Mouse (Mus musculus) CD8-positive naive resting alpha-beta T cell, adult 2 months (primary cell): ENCODE measurements around the gene Krt17.
"Not testable (repeated sequence)": the region's sequence is repeated elsewhere in the genome, so short reads cannot be mapped to it uniquely, and the experiment has no call there.

ENCODE experiments used
- DNase-seq, 2 experiments: peaks; one replicate each; pipeline ENCODE4 v3.0.0; 2022; ENCODE audit warnings: low read depth in 2 of 2, low spot score in 2 of 2

Gene Krt17

DNA sequence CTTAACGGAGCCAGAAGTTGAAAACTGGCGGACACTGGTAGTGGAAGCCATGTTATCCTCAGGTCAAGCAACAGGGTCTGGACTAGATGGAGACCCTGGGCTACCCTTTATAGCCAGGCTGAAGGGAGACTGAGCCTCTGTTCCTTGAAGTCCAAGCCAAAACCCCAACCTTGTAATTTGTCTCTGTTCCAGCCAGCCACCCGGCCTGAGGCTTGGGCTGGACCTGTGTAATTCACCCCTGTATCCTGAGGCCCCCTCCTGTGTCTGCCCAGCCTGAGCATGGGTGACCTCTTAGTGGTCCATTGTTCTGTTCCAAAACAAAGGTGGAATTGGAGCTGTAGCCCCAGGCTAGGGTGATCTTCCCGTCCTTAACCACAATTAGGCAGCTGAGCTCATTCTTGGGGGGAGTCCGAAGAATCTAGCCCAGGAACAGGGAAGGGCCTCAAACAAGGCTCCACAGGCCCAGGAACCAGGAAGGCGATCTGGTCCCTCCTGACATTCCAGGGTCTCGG lies 9.0 kb upstream of the Krt17 start, which contains the start of gene Krt42:
Gene Krt42, minus strand, starts transcription at position 51 of the 512 bp plus-strand sequence.
- no peak for DNase-seq

DNA sequence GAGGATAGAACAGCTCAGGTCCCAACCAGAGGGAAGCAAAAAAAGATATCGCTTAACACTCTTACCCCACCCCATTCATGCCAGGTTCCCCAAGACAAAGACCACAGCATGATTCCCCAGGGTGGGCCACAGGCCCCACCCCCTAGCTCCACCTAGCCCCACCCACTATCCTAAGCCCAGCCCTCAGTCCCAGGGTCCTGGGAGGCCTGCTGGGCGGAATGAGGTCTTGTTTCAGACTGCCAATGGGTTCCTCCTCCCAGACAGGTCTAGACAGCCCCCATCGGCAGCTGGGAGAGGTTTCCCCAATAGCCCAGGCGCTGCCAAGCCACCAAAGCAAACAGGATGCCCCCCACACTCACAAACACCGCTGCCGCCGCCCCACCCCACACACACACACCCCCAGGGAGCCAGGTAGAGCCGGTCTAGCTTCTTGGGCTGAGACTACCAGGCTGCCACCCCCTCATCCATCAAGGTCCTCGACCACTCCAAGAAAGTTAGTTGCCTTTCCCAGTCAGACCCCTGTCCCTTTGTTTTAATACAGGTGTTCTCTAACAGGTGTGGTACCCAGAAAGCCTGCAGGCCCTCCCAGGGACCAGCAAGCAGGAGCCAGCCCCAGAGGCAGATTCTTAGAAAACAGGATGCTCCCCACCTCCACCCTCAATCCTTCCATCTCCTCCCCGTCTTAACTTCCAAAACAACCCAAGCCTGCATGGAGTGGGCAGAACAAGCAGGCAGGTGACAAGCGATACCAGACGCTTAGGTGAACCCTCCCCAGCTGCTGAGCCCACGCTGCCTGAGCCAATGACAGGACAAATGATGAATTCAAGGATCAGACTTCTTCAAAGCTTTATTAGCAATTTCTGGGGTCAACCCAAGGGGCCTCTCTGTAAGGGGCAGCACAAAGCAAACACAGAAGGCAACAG lies 1.5 kb upstream of the Krt17 start:
- DNase-seq, result no peak

- no peak for DNase-seq
Measured at GRCm38 (mm10) chr11:100261235-100261605, 391 bp upstream of the Krt17 start.

DNA sequence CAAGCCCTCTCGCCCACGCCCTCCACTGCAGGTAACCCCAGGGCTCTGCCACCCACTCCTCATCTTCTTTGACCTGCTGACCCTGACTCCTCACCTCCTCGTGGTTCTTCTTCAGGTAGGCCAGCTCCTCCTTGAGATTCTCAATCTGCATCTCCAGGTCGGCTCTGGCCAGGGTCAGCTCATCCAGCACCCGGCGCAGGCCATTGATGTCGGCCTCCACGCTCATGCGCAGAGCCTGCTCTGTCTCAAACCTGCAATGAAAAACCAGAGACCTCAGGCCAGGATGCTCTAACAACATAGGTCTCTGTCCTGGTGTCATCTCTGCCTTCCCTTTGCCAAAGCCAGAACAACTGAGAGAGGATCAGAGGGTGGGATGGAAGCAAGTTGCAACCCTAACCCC lies 1.8 kb downstream of the Krt17 start:
- no peak for DNase-seq

DNA sequence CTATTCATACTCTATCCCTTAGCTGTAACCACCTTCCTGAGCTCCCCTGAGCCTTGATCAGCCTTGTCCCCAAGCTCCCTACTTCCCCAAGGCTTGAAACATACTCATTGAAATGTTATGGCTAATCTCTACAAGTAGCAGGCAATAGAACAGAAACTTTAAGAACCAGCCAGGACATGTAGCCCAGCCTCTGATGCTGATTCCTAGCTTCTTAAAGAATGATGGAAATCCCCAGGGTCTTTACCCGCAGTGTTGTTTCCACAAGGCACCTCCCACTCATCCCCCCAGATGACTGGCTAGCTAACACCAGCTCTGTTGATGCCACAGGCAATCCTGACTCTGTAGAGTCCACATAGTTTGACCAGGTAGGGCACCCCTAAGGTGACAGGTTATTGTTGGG lies 2.9 kb downstream of the Krt17 start:
- DNase-seq, result no peak

- no peak for DNase-seq
Measured at GRCm38 (mm10) chr11:100255514-100255913, 5.3 kb downstream of the Krt17 start.

DNA sequence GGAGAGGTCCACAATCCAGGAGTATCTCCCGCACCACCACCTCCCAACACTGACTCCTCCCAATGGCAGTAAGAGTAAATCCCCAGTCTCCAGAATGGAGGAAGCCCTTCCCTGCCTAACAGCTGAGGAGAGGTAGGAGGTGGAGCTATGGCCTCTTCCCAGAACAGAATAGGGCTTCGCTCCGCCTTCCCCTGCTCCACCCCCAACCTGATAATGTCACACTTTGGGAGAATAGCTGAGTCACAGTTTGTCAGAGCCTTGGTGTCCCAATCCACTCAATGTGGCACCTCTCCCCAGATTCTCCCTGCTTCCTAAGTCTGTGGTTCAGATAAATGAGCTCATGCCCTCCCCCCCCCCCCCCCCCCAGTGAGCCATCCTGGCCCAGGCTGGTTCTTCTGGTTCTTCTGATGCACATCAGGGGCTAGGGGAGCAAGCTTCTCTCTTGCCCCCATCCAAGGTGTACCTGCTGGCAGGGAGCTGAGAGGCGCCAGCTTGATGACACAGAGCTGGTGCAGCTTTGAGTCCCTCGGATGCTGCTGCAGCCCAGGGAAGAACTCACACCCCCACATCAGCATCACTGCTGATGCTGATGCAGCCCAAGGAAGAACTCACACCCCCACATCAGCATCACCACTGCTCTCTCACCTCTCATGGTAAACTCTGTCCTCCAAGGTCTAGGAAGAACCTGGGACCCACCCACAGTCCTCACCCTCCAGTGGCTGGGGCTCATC lies 6.3 kb downstream of the Krt17 start:
- no peak for DNase-seq

GRCm38 (mm10) chr11:100248852-100249465 lies 11.9 kb downstream of the Krt17 start, which contains the start of gene Krt16:
Gene Krt16 (minus strand): TSS chr11:100248902.
- DNase-seq, result no peak

DNA sequence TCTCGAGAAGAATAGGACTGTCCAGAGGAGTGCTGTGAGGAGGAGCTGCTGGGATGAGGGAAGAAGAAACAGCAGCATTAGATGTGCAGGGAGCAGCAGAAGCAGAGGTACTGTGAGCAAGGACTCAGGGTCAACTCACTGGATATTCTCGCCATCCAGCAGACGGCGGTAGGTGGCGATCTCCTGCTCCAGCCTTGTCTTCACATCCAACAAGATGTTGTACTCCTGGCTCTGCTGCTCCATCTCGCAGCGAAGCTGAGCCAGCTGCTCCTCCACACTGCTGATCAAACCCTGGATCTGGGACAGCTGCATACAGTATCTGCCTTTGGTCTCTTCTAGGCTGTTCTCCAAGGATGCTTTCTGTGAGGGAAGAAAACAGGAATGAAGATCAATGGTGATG lies 14.4 kb downstream of the Krt17 start:
- not testable (repeated sequence) for DNase-seq

GRCm38 (mm10) chr11:100240272-100240671 lies 20.6 kb downstream of the Krt17 start:
- DNase-seq, result not testable (repeated sequence)

GRCm38 (mm10) chr11:100221741-100222140 lies 39.1 kb downstream of the Krt17 start:
- no peak for DNase-seq

DNA sequence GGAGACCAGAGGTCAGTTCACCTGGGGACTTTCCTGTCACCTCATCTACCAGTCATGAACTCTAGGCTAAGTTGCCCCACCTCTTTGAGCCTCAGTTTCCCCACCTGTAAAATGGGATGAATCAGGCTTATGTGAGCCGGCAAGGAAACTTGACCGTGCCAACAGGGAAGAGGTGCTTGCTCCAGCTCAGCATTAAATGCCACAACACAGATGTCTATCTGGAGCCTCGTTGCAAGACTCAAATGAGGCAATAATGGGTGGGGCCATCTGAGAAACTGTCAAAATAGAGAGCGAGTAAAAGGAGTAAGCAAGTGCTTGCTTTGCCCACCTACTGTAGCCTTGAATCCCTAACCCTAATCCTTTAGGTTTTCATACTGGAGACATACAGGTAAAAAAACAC lies 41.5 kb downstream of the Krt17 start:
- no peak for DNase-seq

GRCm38 (mm10) chr11:100208542-100208941 lies 52.3 kb downstream of the Krt17 start:
- DNase-seq, result no peak

DNA sequence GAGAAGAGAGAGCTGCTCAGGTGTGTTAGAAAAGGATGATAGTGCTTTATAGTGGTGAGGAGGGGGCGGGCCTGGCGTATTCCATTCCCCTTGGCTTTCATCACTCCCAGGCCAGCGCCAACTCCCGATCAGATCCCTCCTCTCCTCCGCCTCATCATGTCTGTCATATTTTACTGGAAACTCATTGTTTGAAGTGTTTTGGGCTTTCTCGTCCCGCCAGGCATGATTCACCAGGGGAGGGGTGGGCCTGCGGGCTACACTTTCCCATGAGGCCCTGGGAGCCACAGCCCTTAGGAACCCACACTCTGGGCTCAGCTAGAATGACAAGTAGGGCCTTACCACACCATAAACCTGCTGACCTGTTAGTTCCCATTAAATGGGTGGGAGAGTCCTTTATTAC lies 53.3 kb downstream of the Krt17 start, which contains the start of gene Krt14:
Gene Krt14, minus strand, starts transcription at position 51 of the 400 bp plus-strand sequence.
- no peak for DNase-seq
